Comparison of ENCODE assay signal across 22 mouse cellular contexts in the genomic region with DNA sequence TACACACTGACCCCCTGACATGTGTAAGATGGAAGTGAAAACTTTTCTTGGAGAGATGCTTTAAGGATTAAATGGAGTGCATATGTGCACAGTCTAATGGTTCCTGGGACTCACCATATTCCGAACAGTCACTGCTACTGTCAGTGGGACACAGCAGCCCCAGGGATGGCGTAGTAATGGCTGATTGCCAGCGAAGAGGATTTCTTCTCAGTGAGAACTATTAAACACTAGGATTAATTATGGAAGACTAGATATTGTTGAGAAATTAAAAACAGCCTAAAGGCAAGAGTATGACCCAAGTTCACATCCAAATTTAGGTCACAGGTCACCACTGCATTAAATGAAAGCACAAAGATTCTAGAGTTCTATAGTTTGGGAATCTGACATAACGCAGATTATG.
DNase-seq lines count a peak whose midpoint lies in the region; ATAC-seq and TF ChIP-seq lines count a peak whose summit lies in the region.
"Had no signal": no experiment of that assay in that cellular context is flagged by ENCODE, and none has a peak within 500 bp of the region (broad histone marks: within the 10 kb centered on the region; RNA-seq: fewer than 3 reads in every experiment).

No protein-coding gene starts in this region.

- no peak for DNase-seq in gastrocnemius, adult 2 months
- no peak for DNase-seq in gastrocnemius, postnatal 14 days
- DNase-seq in heart, embryonic 10.5 days (ENCODE audit: low spot score): peak; percentile 35
- DNase-seq in heart, postnatal 10 days: no peak
- DNase-seq in fat pad, adult 2 months (ENCODE audit: extremely low read depth, low read depth, low spot score): peak; percentile 78
- peak; percentile 85 for DNase-seq in gonadal fat pad, adult 2 months (ENCODE audit: low read depth)
- no peak for DNase-seq in thymus, postnatal 36 days
- DNase-seq: adrenal gland, adult 2 months; adrenal gland, adult 8-10 months; adrenal gland, postnatal 10 days; adrenal gland, postnatal 14 days; adrenal gland, postnatal 25 days; adrenal gland, postnatal 36 days; B cell, adult 2 months; cerebellum, adult 11 months; cerebellum, adult 11-12 months; cerebellum, adult 18-20 months had no signal

- intact Hi-C loops in gastrocnemius, adult 2 months (cut with DNase I): loop anchor here (2.0 to 5.0 kb wide), 2 partner anchors 82 to 160 kb away; no protein-coding TSS in a partner anchor
- intact Hi-C loops in gastrocnemius, postnatal 14 days (cut with DNase I; ENCODE audit: low total_unique reads): loop anchor here (5.0 to 10.0 kb wide), 3 partner anchors 107 to 290 kb away; partner anchors contain the start of genes Adcy9 and Srl
- intact Hi-C loops in heart, postnatal 10 days (cut with DNase I): loop anchor here (1.0 to 5.0 kb wide), 3 partner anchors 160 to 292 kb away; no protein-coding TSS in a partner anchor

- WGBS in heart, embryonic 10.5 days: 92% methylated on average over 4 of the region's 4 CpGs

- H3K4me1 ChIP-seq in heart, embryonic 10.5 days: no peaks in the 10 kb centered on the region

- 0 out of 2 replicates have a peak, but pooled peaks cover 8% of the 10 kb centered on the region for H3K27me3 ChIP-seq in heart, embryonic 10.5 days (ENCODE audit: insufficient read depth, poor library complexity, severe bottlenecking)
- H3K27me3 ChIP-seq: CH12.LX, Patski had no signal

- no peaks in the 10 kb centered on the region for H3K36me3 ChIP-seq in heart, embryonic 10.5 days
- H3K36me3 ChIP-seq: G1E had no signal

- no peak for ATAC-seq in CD4-positive, CD25-positive, alpha-beta regulatory T cell, adult 4 months
- ATAC-seq: activated CD4-positive, CD25-positive, alpha-beta regulatory T cell, adult 4 months; Patski had no signal

- TF ChIP-seq CTCF in gastrocnemius, adult 2 months (IDR thresholded peaks at IDR 0.05): no peak

- H3K9me3 ChIP-seq in heart, embryonic 10.5 days: no peaks in the 10 kb centered on the region
- H3K9me3 ChIP-seq: G1E had no signal

- H3K4me3 ChIP-seq in gastrocnemius, adult 2 months: no peak overlapping the region
- no peak overlapping the region for H3K4me3 ChIP-seq in heart, embryonic 10.5 days

- peak overlapping the region; percentile 85 for H3K27ac ChIP-seq in gastrocnemius, adult 2 months
- no peak overlapping the region for H3K27ac ChIP-seq in heart, embryonic 10.5 days

Comparison
In these comparisons a context has a peak if more than half of its experiments do, and no peak if none do; other contexts are left out.
1. DNase-seq: peak in heart, embryonic 10.5 days (single experiment), fat pad, adult 2 months (single experiment) and gonadal fat pad, adult 2 months (single experiment); none in gastrocnemius, adult 2 months (single experiment), gastrocnemius, postnatal 14 days (single experiment), heart, postnatal 10 days (0 of 2) and thymus, postnatal 36 days (0 of 2).